Mouse (Mus musculus): Measurements from ENCODE around the gene B4galnt3.

GRCm38 (mm10) chr6:120301137-120301536 lies 6.8 kb upstream of the B4galnt3 start:
- TF ChIP-seq POLR2A (IDR thresholded peaks at IDR 0.05; ENCODE audit: insufficient read depth, low read depth, low read length), result no peak
- peak; percentile 38; the same call in 1 of the 2 replicates for TF ChIP-seq CTCF (IDR thresholded peaks at IDR 0.05; ENCODE audit: insufficient read depth, low read depth, low read length)

Data from olfactory bulb, adult 2 months (tissue).